Mouse (Mus musculus): ENCODE measurements around the gene Kti12. TPM values are rescaled to one million over a fixed set of nuclear protein-coding genes. Genes with fewer than 3 reads are reported as not detected.
A peak's percentile ranks its signal among the peaks of the same experiment; 100 is the strongest.

Gene Kti12
- polyA plus RNA-seq, 1 experiment from 2014 or later: 55.5 TPM

GRCm38 (mm10) chr4:108841920-108842578 is 5.5 kb upstream of the Kti12 start:
- no peaks in the 10 kb centered on the region for H3K27me3 ChIP-seq (ENCODE audit: control insufficient read depth, insufficient read depth, low read length)
- no peaks in the 10 kb centered on the region for H3K4me1 ChIP-seq (ENCODE audit: control insufficient read depth, insufficient read depth, low read length)
- H3K9ac ChIP-seq (replicated peaks; ENCODE audit: low read length): no peak overlapping the region
- no peaks in the 10 kb centered on the region for H3K36me3 ChIP-seq (replicated peaks; ENCODE audit: control insufficient read depth, insufficient read depth, low read depth, low read length)
- no peak for DNase-seq (ENCODE audit: low spot score)
- H3K27ac ChIP-seq (replicated peaks; ENCODE audit: low read depth, low read length): no peak overlapping the region
- no peak overlapping the region for H3K4me3 ChIP-seq (ENCODE audit: low read depth, low read length)
- no peaks in the 10 kb centered on the region for H3K9me3 ChIP-seq (replicated peaks; ENCODE audit: control insufficient read depth, low read length)
- WGBS: 91% methylated on average over 7 of the region's 7 CpGs
- H3K4me2 ChIP-seq (ENCODE audit: low read depth, low read length): no peak overlapping the region
- no peak for ATAC-seq (replicated peaks; ENCODE audit: insufficient number of reproducible peaks, low FRiP score, low TSS enrichment, low read depth)

- Histone ChIP-seq H3K4me1 (ENCODE audit: control insufficient read depth, insufficient read depth, low read length) (no peaks in the 10 kb centered on the region), H3K4me2 (ENCODE audit: low read depth, low read length) (no peak overlapping the region), H3K36me3 (replicated peaks; ENCODE audit: control insufficient read depth, insufficient read depth, low read depth, low read length) (no peaks in the 10 kb centered on the region), H3K27ac (replicated peaks; ENCODE audit: low read depth, low read length) (no peak overlapping the region), H3K4me3 (ENCODE audit: low read depth, low read length) (no peak overlapping the region), H3K27me3 (ENCODE audit: control insufficient read depth, insufficient read depth, low read length) (no peaks in the 10 kb centered on the region), H3K9ac (replicated peaks; ENCODE audit: low read length) (no peak overlapping the region), H3K9me3 (replicated peaks; ENCODE audit: control insufficient read depth, low read length) (no peaks in the 10 kb centered on the region)
- no peak for DNase-seq (ENCODE audit: low spot score)
- no peak for ATAC-seq (replicated peaks; ENCODE audit: insufficient number of reproducible peaks, low FRiP score, low TSS enrichment, low read depth)
These were observed 4.2 kb upstream of the Kti12 start for GRCm38 (mm10) chr4:108843336-108843735.

GRCm38 (mm10) chr4:108845824-108846569 is 1.6 kb upstream of the Kti12 start:
- Histone ChIP-seq H3K4me2 (ENCODE audit: low read depth, low read length) (no peak overlapping the region), H3K4me1 (ENCODE audit: control insufficient read depth, insufficient read depth, low read length) (no peaks in the 10 kb centered on the region), H3K27me3 (ENCODE audit: control insufficient read depth, insufficient read depth, low read length) (no peaks in the 10 kb centered on the region), H3K36me3 (replicated peaks; ENCODE audit: control insufficient read depth, insufficient read depth, low read depth, low read length) (peaks cover 2% of the 10 kb centered on the region; the same call in 1 of the 2 replicates), H3K9me3 (replicated peaks; ENCODE audit: control insufficient read depth, low read length) (no peaks in the 10 kb centered on the region), H3K27ac (replicated peaks; ENCODE audit: low read depth, low read length) (no peak overlapping the region), H3K4me3 (ENCODE audit: low read depth, low read length) (no peak overlapping the region), H3K9ac (replicated peaks; ENCODE audit: low read length) (no peak overlapping the region)
- no peak for ATAC-seq (replicated peaks; ENCODE audit: insufficient number of reproducible peaks, low FRiP score, low TSS enrichment, low read depth)
- no peak for DNase-seq (ENCODE audit: low spot score)
- 87% methylated on average over 5 of the region's 5 CpGs for WGBS

DNA sequence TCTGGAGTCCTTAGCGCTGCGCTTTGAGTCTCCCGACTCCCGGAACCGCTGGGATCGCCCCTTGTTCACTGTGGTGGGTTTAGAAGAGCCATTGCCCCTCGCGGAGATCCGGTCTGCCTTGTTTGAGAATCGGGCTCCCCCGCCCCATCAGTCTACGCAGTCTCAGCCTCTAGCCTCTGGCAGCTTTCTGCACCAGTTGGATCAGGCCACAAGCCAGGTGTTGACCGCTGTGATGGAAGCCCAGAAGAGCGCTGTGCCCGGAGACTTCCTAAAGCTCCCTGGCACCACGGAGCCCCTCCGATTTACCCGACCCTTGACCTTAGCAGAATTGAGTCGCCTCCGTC is 892 bp downstream of the Kti12 start, which contains the start of gene A730015C16Rik:
Gene A730015C16Rik, minus strand, starts transcription at position 115 of the 344 bp plus-strand sequence.
- ATAC-seq (replicated peaks; ENCODE audit: insufficient number of reproducible peaks, low FRiP score, low TSS enrichment, low read depth): no peak; the same call in 1 of the 2 replicates
- peak; percentile 28 for DNase-seq (ENCODE audit: low spot score)

GRCm38 (mm10) chr4:108866806-108867205 is 19.2 kb downstream of the Kti12 start:
- H3K4me3 ChIP-seq (ENCODE audit: low read depth, low read length): no peak overlapping the region
- no peaks in the 10 kb centered on the region for H3K4me1 ChIP-seq (ENCODE audit: control insufficient read depth, insufficient read depth, low read length)
- WGBS: 86% methylated on average over 7 of the region's 7 CpGs
- ATAC-seq (replicated peaks; ENCODE audit: insufficient number of reproducible peaks, low FRiP score, low TSS enrichment, low read depth): no peak
- no peak overlapping the region for H3K9ac ChIP-seq (replicated peaks; ENCODE audit: low read length)
- H3K9me3 ChIP-seq (replicated peaks; ENCODE audit: control insufficient read depth, low read length): no peaks in the 10 kb centered on the region
- H3K4me2 ChIP-seq (ENCODE audit: low read depth, low read length): no peak overlapping the region
- DNase-seq (ENCODE audit: low spot score): no peak
- H3K27me3 ChIP-seq (ENCODE audit: control insufficient read depth, insufficient read depth, low read length): no peaks in the 10 kb centered on the region
- H3K36me3 ChIP-seq (replicated peaks; ENCODE audit: control insufficient read depth, insufficient read depth, low read depth, low read length): peaks cover 3% of the 10 kb centered on the region
- H3K27ac ChIP-seq (replicated peaks; ENCODE audit: low read depth, low read length): no peak overlapping the region

More for the DNA sequence above, 892 bp downstream of the Kti12 start, which contains the start of gene A730015C16Rik:
- Histone ChIP-seq H3K4me1 (ENCODE audit: control insufficient read depth, insufficient read depth, low read length) (no peaks in the 10 kb centered on the region), H3K9me3 (replicated peaks; ENCODE audit: control insufficient read depth, low read length) (no peaks in the 10 kb centered on the region), H3K4me2 (ENCODE audit: low read depth, low read length) (peak within 1 kb of the TSS; percentile 92), H3K36me3 (replicated peaks; ENCODE audit: control insufficient read depth, insufficient read depth, low read depth, low read length) (peaks cover 2% of the 10 kb centered on the region; the same call in 1 of the 2 replicates), H3K27ac (replicated peaks; ENCODE audit: low read depth, low read length) (peak within 1 kb of the TSS; percentile 88), H3K27me3 (ENCODE audit: control insufficient read depth, insufficient read depth, low read length) (no peaks in the 10 kb centered on the region), H3K4me3 (ENCODE audit: low read depth, low read length) (peak within 1 kb of the TSS; percentile 89), H3K9ac (replicated peaks; ENCODE audit: low read length) (peak within 1 kb of the TSS; percentile 86)
- WGBS: 12% methylated on average over 20 of the region's 20 CpGs

DNA sequence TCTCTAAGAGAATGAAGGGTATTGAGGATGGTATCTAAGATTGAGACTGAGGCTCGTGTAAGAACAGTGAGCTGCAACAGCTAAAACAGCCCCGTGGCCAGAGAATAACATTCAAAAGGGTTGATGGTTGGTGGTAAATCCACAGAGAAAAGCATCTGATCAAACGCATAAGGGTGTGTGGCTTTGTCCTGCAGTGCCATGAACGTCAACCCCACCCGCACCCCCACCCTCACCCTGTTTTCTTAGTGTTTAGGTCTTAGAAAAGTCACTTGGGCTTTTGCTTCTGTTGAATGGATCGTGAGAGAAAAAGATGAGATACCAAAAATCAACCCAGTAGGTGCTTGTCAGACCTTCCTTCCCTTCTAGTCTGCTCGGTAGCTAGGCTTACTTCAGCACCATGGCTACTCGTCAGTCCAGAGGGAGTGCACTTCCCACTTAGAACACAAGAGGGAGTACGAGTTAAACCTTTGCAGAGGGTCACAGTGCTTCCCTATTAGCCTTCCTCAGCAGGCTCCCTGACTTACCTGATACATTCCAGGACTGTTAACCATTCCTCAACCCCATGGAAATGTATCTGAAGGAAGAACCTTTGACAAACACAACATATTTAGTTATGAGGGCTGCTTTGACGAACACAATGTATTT is 22.3 kb downstream of the Kti12 start:
- no peak overlapping the region for H3K9ac ChIP-seq (replicated peaks; ENCODE audit: low read length)
- no peaks in the 10 kb centered on the region for H3K36me3 ChIP-seq (replicated peaks; ENCODE audit: control insufficient read depth, insufficient read depth, low read depth, low read length)
- H3K4me1 ChIP-seq (ENCODE audit: control insufficient read depth, insufficient read depth, low read length): no peaks in the 10 kb centered on the region
- H3K27me3 ChIP-seq (ENCODE audit: control insufficient read depth, insufficient read depth, low read length): no peaks in the 10 kb centered on the region
- no peak overlapping the region for H3K4me2 ChIP-seq (ENCODE audit: low read depth, low read length)
- no peak overlapping the region for H3K4me3 ChIP-seq (ENCODE audit: low read depth, low read length)
- ATAC-seq (replicated peaks; ENCODE audit: insufficient number of reproducible peaks, low FRiP score, low TSS enrichment, low read depth) (peak; percentile 76; the same call in 1 of the 2 replicates), DNase-seq (ENCODE audit: low spot score) (peak; percentile 96)
- no peaks in the 10 kb centered on the region for H3K9me3 ChIP-seq (replicated peaks; ENCODE audit: control insufficient read depth, low read length)
- no peak overlapping the region for H3K27ac ChIP-seq (replicated peaks; ENCODE audit: low read depth, low read length)
- WGBS: 35% methylated on average over 10 of the region's 10 CpGs

DNA sequence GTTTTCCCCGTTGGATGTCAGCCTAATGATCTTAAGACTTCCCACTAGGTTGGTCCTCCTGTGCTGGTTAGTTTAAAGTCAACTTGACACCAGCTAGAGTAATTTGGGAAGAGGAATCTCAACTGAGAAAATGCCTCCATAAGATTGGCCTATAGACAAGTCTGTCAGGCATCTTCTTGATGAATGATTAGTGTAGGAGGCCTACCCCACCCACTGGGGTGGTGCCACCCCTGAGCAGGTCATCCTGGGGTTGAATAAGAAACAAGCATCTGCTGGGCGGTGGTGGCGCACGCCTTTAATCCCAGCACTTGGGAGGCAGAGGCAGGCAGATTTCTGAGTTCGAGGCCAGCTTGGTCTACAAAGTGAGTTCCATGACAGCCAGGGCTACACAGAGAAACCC is 26.2 kb downstream of the Kti12 start:
- H3K27me3 ChIP-seq (ENCODE audit: control insufficient read depth, insufficient read depth, low read length): no peaks in the 10 kb centered on the region
- H3K4me1 ChIP-seq (ENCODE audit: control insufficient read depth, insufficient read depth, low read length): no peaks in the 10 kb centered on the region
- WGBS: 85% methylated on average over 5 of the region's 5 CpGs
- DNase-seq (ENCODE audit: low spot score) (no peak), ATAC-seq (replicated peaks; ENCODE audit: insufficient number of reproducible peaks, low FRiP score, low TSS enrichment, low read depth) (no peak)
- H3K4me3 ChIP-seq (ENCODE audit: low read depth, low read length): no peak overlapping the region
- no peak overlapping the region for H3K27ac ChIP-seq (replicated peaks; ENCODE audit: low read depth, low read length)
- H3K4me2 ChIP-seq (ENCODE audit: low read depth, low read length): no peak overlapping the region
- no peaks in the 10 kb centered on the region for H3K9me3 ChIP-seq (replicated peaks; ENCODE audit: control insufficient read depth, low read length)
- H3K36me3 ChIP-seq (replicated peaks; ENCODE audit: control insufficient read depth, insufficient read depth, low read depth, low read length): no peaks in the 10 kb centered on the region
- no peak overlapping the region for H3K9ac ChIP-seq (replicated peaks; ENCODE audit: low read length)

GRCm38 (mm10) chr4:108877901-108878300 is 30.3 kb downstream of the Kti12 start:
- ATAC-seq (replicated peaks; ENCODE audit: insufficient number of reproducible peaks, low FRiP score, low TSS enrichment, low read depth): no peak

More at GRCm38 (mm10) chr4:108877901-108878300, 30.3 kb downstream of the Kti12 start:
- Histone ChIP-seq H3K9ac (replicated peaks; ENCODE audit: low read length) (no peak overlapping the region), H3K27ac (replicated peaks; ENCODE audit: low read depth, low read length) (no peak overlapping the region), H3K9me3 (replicated peaks; ENCODE audit: control insufficient read depth, low read length) (no peaks in the 10 kb centered on the region), H3K4me2 (ENCODE audit: low read depth, low read length) (no peak overlapping the region), H3K4me3 (ENCODE audit: low read depth, low read length) (no peak overlapping the region), H3K27me3 (ENCODE audit: control insufficient read depth, insufficient read depth, low read length) (no peaks in the 10 kb centered on the region), H3K4me1 (ENCODE audit: control insufficient read depth, insufficient read depth, low read length) (no peaks in the 10 kb centered on the region), H3K36me3 (replicated peaks; ENCODE audit: control insufficient read depth, insufficient read depth, low read depth, low read length) (no peaks in the 10 kb centered on the region)
- 76% methylated on average over 6 of the region's 6 CpGs for WGBS
- no peak for DNase-seq (ENCODE audit: low spot score)
